Mouse (Mus musculus): Measurements from ENCODE around the gene Erbb4. TPM values are rescaled to one million over a fixed set of nuclear protein-coding genes. Genes with fewer than 3 reads are reported as not detected.
A peak's percentile ranks its signal among the peaks of the same experiment; 100 is the strongest.

Erbb4 gene
- polyA plus RNA-seq, 1 experiment from 2014 or later = 1.3 TPM

DNA sequence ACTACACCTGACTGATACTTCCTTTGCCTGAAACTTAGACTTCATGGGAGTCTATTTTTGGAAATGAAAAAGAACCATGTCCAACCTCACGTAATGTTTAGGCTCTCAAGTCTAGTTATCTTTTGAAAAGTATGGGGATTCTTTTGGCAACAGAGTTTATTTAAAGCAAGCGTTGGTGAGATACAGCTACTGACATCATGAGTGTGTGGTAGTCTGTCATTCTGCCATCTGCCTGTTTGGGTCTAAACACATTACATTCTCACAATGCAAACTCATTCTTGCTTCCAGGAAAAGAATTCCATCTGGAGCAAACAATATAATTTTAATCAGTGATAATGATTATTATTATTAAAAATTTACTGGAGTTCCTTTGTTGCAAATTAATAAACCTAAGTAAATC, 736.3 kb downstream of the Erbb4 start:
- no peaks in the 10 kb centered on the region for H3K4me1 ChIP-seq (ENCODE audit: control insufficient read depth, insufficient read depth, low read length)
- no peaks in the 10 kb centered on the region for H3K27me3 ChIP-seq (ENCODE audit: control insufficient read depth, insufficient read depth, low read length)
- no peaks in the 10 kb centered on the region for H3K9me3 ChIP-seq (replicated peaks; ENCODE audit: control insufficient read depth, low read length)
- DNase-seq (ENCODE audit: low spot score) (no peak), ATAC-seq (replicated peaks; ENCODE audit: insufficient number of reproducible peaks, low FRiP score, low TSS enrichment, low read depth) (no peak)
- H3K4me2 ChIP-seq (ENCODE audit: low read depth, low read length) = no peak overlapping the region
- H3K9ac ChIP-seq (replicated peaks; ENCODE audit: low read length) = no peak overlapping the region
- no peak overlapping the region for H3K27ac ChIP-seq (replicated peaks; ENCODE audit: low read depth, low read length)
- H3K36me3 ChIP-seq (replicated peaks; ENCODE audit: control insufficient read depth, insufficient read depth, low read depth, low read length) = no peaks in the 10 kb centered on the region
- 78% methylated on average over 2 of the region's 2 CpGs for WGBS
- no peak overlapping the region for H3K4me3 ChIP-seq (ENCODE audit: low read depth, low read length)

DNA sequence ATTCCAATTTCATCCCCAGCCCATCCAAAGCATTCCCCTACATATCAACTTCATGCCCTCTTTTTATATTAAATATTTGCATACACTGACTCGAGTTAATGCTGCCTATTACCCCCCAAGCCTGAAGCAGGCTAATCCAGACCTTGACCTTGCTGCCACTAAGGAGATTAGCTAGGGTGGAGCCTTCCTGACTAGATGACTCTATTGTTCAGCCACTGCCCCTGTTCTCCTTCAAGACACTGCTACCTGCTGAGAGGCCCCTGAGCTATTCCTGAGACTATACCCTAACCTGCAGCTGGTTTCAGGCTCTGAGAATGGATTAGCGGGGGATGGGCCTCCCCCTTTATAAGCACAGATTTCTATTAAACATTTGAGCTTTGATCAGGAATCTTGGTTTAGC, 774.1 kb downstream of the Erbb4 start:
- Histone ChIP-seq H3K4me3 (ENCODE audit: low read depth, low read length) (no peak overlapping the region), H3K27me3 (ENCODE audit: control insufficient read depth, insufficient read depth, low read length) (no peaks in the 10 kb centered on the region), H3K9ac (replicated peaks; ENCODE audit: low read length) (no peak overlapping the region), H3K4me1 (ENCODE audit: control insufficient read depth, insufficient read depth, low read length) (no peaks in the 10 kb centered on the region), H3K36me3 (replicated peaks; ENCODE audit: control insufficient read depth, insufficient read depth, low read depth, low read length) (no peaks in the 10 kb centered on the region), H3K27ac (replicated peaks; ENCODE audit: low read depth, low read length) (no peak overlapping the region), H3K9me3 (replicated peaks; ENCODE audit: control insufficient read depth, low read length) (no peaks in the 10 kb centered on the region), H3K4me2 (ENCODE audit: low read depth, low read length) (no peak overlapping the region)
- no peak for ATAC-seq (replicated peaks; ENCODE audit: insufficient number of reproducible peaks, low FRiP score, low TSS enrichment, low read depth)
- 45% methylated on average over 2 of the region's 2 CpGs for WGBS
- no peak for DNase-seq (ENCODE audit: low spot score)

DNA sequence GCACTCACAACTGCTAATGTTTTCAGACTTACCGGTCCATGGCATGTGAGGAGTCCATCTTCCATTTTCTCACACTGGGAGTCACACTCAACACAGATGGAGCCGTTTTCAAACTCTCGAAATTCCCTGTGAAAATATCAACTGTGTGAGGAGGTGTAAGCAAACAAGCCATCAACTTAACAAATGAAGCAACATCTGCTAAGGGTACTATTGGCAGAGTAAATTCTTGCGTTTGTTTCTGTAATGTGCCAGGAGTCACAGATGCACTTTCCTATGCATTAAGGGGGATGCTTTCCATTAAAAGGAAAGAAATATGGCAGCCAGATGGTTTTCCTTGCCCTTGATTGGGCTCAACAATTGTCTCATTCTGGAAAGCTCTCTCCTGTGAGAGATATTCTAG, 802.0 kb downstream of the Erbb4 start:
- Histone ChIP-seq H3K4me3 (ENCODE audit: low read depth, low read length) (no peak overlapping the region), H3K27me3 (ENCODE audit: control insufficient read depth, insufficient read depth, low read length) (no peaks in the 10 kb centered on the region), H3K36me3 (replicated peaks; ENCODE audit: control insufficient read depth, insufficient read depth, low read depth, low read length) (no peaks in the 10 kb centered on the region), H3K27ac (replicated peaks; ENCODE audit: low read depth, low read length) (no peak overlapping the region), H3K4me2 (ENCODE audit: low read depth, low read length) (no peak overlapping the region), H3K9me3 (replicated peaks; ENCODE audit: control insufficient read depth, low read length) (no peaks in the 10 kb centered on the region), H3K4me1 (ENCODE audit: control insufficient read depth, insufficient read depth, low read length) (no peaks in the 10 kb centered on the region), H3K9ac (replicated peaks; ENCODE audit: low read length) (no peak overlapping the region)
- DNase-seq (ENCODE audit: low spot score) = no peak
- no peak for ATAC-seq (replicated peaks; ENCODE audit: insufficient number of reproducible peaks, low FRiP score, low TSS enrichment, low read depth)
- 77% methylated on average over 4 of the region's 4 CpGs for WGBS

DNA sequence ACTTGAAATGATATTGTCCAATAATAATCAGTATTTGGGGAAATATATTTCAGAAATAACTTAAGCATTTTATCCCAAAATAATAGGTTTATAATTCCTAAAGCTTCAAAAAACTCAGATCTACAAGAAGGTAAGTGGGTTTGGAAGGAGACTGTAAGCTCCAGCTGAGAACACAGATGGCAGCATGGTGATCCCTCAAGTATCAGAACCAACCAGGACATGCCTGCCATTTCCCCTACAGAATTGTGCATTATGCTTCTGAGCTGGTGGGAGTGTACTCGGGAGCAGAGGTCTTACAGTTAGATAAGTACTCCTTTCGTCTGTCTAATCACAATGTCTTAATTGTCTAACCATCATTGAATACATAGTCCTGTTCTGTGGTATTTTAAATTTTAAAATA, 823.4 kb downstream of the Erbb4 start:
- H3K9ac ChIP-seq (replicated peaks; ENCODE audit: low read length) = no peak overlapping the region
- no peaks in the 10 kb centered on the region for H3K36me3 ChIP-seq (replicated peaks; ENCODE audit: control insufficient read depth, insufficient read depth, low read depth, low read length)
- 62% methylated on average over 2 of the region's 2 CpGs for WGBS
- no peak overlapping the region for H3K4me2 ChIP-seq (ENCODE audit: low read depth, low read length)
- H3K9me3 ChIP-seq (replicated peaks; ENCODE audit: control insufficient read depth, low read length) = no peaks in the 10 kb centered on the region
- H3K27me3 ChIP-seq (ENCODE audit: control insufficient read depth, insufficient read depth, low read length) = no peaks in the 10 kb centered on the region
- no peaks in the 10 kb centered on the region for H3K4me1 ChIP-seq (ENCODE audit: control insufficient read depth, insufficient read depth, low read length)
- H3K27ac ChIP-seq (replicated peaks; ENCODE audit: low read depth, low read length) = no peak overlapping the region
- no peak overlapping the region for H3K4me3 ChIP-seq (ENCODE audit: low read depth, low read length)
- no peak for ATAC-seq (replicated peaks; ENCODE audit: insufficient number of reproducible peaks, low FRiP score, low TSS enrichment, low read depth)
- no peak for DNase-seq (ENCODE audit: low spot score)

DNA sequence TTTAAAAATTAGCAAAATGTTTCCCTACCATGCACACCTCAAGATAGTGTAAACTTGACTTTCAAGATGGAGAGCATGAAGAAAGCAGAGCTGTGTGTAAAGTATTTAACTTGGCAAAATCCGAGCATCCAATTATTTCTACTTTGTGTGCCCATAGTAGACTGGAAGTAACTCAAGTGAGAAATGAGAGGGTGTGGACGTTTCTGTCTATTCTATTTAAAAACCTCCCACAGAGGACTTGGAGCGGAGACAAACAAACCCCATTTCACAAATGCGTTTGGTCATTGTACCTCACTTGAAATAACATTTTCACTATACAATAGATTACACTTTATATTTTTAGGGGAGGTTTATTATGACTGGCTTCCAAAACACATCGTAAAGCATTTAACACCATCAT, 832.0 kb downstream of the Erbb4 start:
- Histone ChIP-seq H3K4me2 (ENCODE audit: low read depth, low read length) (no peak overlapping the region), H3K4me3 (ENCODE audit: low read depth, low read length) (no peak overlapping the region), H3K9me3 (replicated peaks; ENCODE audit: control insufficient read depth, low read length) (no peaks in the 10 kb centered on the region), H3K36me3 (replicated peaks; ENCODE audit: control insufficient read depth, insufficient read depth, low read depth, low read length) (no peaks in the 10 kb centered on the region), H3K4me1 (ENCODE audit: control insufficient read depth, insufficient read depth, low read length) (no peaks in the 10 kb centered on the region), H3K27me3 (ENCODE audit: control insufficient read depth, insufficient read depth, low read length) (no peaks in the 10 kb centered on the region), H3K9ac (replicated peaks; ENCODE audit: low read length) (no peak overlapping the region), H3K27ac (replicated peaks; ENCODE audit: low read depth, low read length) (no peak overlapping the region)
- no peak for ATAC-seq (replicated peaks; ENCODE audit: insufficient number of reproducible peaks, low FRiP score, low TSS enrichment, low read depth)
- WGBS = 75% methylated on average over 5 of the region's 5 CpGs
- DNase-seq (ENCODE audit: low spot score) = no peak

DNA sequence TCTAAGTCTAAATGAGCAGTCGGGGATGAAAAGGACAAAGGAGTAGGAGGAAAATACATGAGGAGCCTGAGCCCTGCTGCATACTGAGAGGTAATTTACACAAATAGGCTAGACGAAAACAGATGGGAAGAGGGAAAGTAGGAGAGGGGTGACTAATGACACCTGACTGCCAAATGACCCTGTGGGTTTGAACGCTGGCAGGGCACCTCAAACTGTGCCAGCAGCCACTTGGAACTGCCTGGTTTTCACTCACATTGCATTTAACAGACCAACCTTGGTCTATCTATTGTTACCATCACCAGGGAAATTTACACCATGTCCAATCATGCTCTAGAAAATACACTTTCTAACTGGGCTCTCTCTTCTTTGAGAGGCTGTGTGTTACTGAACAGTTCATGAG, 929.3 kb downstream of the Erbb4 start:
- 30% methylated on average over 3 of the region's 3 CpGs for WGBS
- no peak overlapping the region for H3K4me3 ChIP-seq (ENCODE audit: low read depth, low read length)
- H3K27me3 ChIP-seq (ENCODE audit: control insufficient read depth, insufficient read depth, low read length) = no peaks in the 10 kb centered on the region
- H3K9me3 ChIP-seq (replicated peaks; ENCODE audit: control insufficient read depth, low read length) = no peaks in the 10 kb centered on the region
- H3K9ac ChIP-seq (replicated peaks; ENCODE audit: low read length) = no peak overlapping the region
- no peaks in the 10 kb centered on the region for H3K36me3 ChIP-seq (replicated peaks; ENCODE audit: control insufficient read depth, insufficient read depth, low read depth, low read length)
- H3K27ac ChIP-seq (replicated peaks; ENCODE audit: low read depth, low read length) = no peak overlapping the region
- no peaks in the 10 kb centered on the region for H3K4me1 ChIP-seq (ENCODE audit: control insufficient read depth, insufficient read depth, low read length)
- ATAC-seq (replicated peaks; ENCODE audit: insufficient number of reproducible peaks, low FRiP score, low TSS enrichment, low read depth) = no peak
- peak; percentile 1 for DNase-seq (ENCODE audit: low spot score)
- H3K4me2 ChIP-seq (ENCODE audit: low read depth, low read length) = no peak overlapping the region

DNA sequence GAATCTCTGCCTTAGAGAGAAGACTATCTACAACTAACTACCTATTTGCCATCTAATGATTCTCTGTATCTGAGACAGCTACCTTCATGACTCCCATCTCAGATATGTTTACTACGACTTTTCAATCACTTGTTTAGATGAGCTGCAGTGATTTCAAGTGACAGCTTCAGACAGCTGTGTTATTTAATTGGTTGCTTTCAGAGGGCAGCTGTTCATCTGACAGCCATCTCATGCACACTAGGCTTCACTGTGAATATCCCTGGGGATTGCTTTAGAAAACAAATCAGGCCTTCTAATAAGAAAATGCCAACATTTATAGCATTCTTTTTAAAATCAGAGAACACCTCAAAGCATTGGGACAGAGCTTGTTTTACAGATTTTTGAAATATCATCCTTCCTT, 952.6 kb downstream of the Erbb4 start:
- Histone ChIP-seq H3K4me1 (ENCODE audit: control insufficient read depth, insufficient read depth, low read length) (no peaks in the 10 kb centered on the region), H3K9ac (replicated peaks; ENCODE audit: low read length) (no peak overlapping the region), H3K27ac (replicated peaks; ENCODE audit: low read depth, low read length) (no peak overlapping the region), H3K4me2 (ENCODE audit: low read depth, low read length) (no peak overlapping the region), H3K36me3 (replicated peaks; ENCODE audit: control insufficient read depth, insufficient read depth, low read depth, low read length) (no peaks in the 10 kb centered on the region), H3K4me3 (ENCODE audit: low read depth, low read length) (no peak overlapping the region), H3K9me3 (replicated peaks; ENCODE audit: control insufficient read depth, low read length) (no peaks in the 10 kb centered on the region), H3K27me3 (ENCODE audit: control insufficient read depth, insufficient read depth, low read length) (no peaks in the 10 kb centered on the region)
- ATAC-seq (replicated peaks; ENCODE audit: insufficient number of reproducible peaks, low FRiP score, low TSS enrichment, low read depth) = no peak
- no peak for DNase-seq (ENCODE audit: low spot score)
- 62% methylated on average over 1 of the region's 1 CpGs for WGBS

DNA sequence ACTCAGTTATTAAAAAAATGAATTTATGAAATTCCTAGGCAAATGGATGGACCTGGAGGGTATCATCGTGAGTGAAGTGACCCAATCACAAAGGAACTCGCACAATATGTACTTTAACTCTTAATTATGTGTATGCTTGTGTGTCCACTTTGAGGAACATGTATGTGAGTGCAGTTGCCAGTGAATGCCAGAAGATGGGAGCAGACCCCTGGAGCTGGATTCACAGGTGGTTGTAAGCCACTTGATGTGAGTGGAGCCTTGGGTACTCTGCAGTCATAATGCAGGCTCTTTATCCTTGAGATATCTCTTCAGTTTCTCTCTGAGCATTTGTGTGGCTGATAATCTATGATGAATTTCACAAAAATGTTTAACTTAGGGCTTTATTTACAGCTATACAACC, 957.3 kb downstream of the Erbb4 start:
- Histone ChIP-seq H3K27me3 (ENCODE audit: control insufficient read depth, insufficient read depth, low read length) (no peaks in the 10 kb centered on the region), H3K36me3 (replicated peaks; ENCODE audit: control insufficient read depth, insufficient read depth, low read depth, low read length) (no peaks in the 10 kb centered on the region), H3K4me3 (ENCODE audit: low read depth, low read length) (no peak overlapping the region), H3K9ac (replicated peaks; ENCODE audit: low read length) (no peak overlapping the region), H3K9me3 (replicated peaks; ENCODE audit: control insufficient read depth, low read length) (no peaks in the 10 kb centered on the region), H3K4me2 (ENCODE audit: low read depth, low read length) (no peak overlapping the region), H3K4me1 (ENCODE audit: control insufficient read depth, insufficient read depth, low read length) (no peaks in the 10 kb centered on the region), H3K27ac (replicated peaks; ENCODE audit: low read depth, low read length) (no peak overlapping the region)
- 93% methylated on average over 2 of the region's 2 CpGs for WGBS
- DNase-seq (ENCODE audit: low spot score) (no peak), ATAC-seq (replicated peaks; ENCODE audit: insufficient number of reproducible peaks, low FRiP score, low TSS enrichment, low read depth) (no peak)
